Mouse (Mus musculus) erythroid progenitor cell, adult 5-6 weeks (primary cell): ENCODE data around the gene Mrgpra4. TPM values are rescaled to one million over a fixed set of nuclear protein-coding genes. Genes with fewer than 3 reads are reported as not detected.

Source experiments
- ATAC-seq: replicated peaks from 2 replicates; pipeline ENCODE4 v1.8.0; 2016; ENCODE audit warnings: moderate number of reproducible peaks, mild to moderate bottlenecking, moderate TSS enrichment, inconsistent platforms; ENCODE audit not compliant: poor library complexity, low FRiP score, severe bottlenecking
- total RNA-seq, 2 experiments: library from RNA; stranded (forward) in 1 of 2; stranded (reverse) in 1 of 2; fragments of 150-400 nt in 1 of 2; fragments of 186-747, 209-891 nt in 1 of 2; gene quantifications; 2 replicates each; pipeline versions ENCODE4 v1.2.3 to v1.2.4; 2015 to 2017; ENCODE audit warnings: low replicate concordance in 2 of 2

Mrgpra4 gene
- total RNA-seq (2015; ENCODE audit: low replicate concordance) (not detected in 2 replicates), total RNA-seq (2017; ENCODE audit: low replicate concordance) (not detected in 2 replicates)

GRCm38 (mm10) chr7:47981995-47982394, at the start of gene Mrgpra4:
Gene Mrgpra4, minus strand, starts transcription at chr7:47982095.
- no peak for ATAC-seq

- ATAC-seq = no peak
Measured at GRCm38 (mm10) chr7:48027497-48027896, 45.6 kb upstream of the Mrgpra4 start, which contains the start of gene Mrgprx1. Gene Mrgprx1, minus strand, starts transcription at chr7:48027597.

- ATAC-seq = no peak
Measured at GRCm38 (mm10) chr7:48017874-48018273, 36.0 kb upstream of the Mrgpra4 start.

DNA sequence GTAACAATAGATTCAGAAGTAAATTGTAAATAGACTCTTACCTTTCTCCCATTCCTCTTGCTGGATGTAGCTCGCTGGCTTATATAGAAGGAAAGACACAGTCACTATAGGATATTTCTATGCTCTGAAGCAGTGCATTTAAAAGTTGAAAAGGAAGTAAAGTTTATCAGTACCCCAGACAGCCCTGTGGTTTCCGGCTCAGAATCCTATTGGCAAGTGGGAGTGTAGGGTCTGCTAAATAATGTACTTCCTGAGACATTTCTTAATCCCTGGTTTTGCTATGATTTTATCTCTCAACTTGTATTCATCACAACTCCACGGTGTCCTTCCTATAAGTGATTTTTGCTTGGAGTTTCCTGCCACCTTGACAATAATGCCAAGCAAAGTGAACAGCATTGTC, 13.8 kb upstream of the Mrgpra4 start:
- ATAC-seq = no peak

DNA sequence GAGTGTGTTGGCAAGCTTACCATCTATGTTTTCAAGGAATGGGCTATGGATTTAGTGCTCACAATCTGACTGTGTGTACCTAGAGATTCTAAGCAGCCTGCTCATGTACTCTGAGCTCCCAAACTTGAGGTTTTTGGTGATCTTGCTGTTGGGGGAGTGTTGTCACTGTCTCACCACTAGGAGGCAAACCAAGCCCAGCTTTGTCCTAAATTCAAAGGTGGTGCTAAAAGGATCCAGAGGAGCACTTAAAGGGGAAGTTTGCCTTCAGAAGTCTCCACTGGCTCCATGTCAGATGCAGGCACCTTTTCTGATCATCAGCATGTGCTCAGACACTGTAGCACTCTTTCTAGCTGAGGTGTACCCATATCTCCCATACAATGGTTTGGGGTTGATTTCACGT, 4.9 kb upstream of the Mrgpra4 start:
- ATAC-seq = no peak

Other genes with a start within 250 kb of the Mrgpra4 start
- gene Mrgprx1, start 45.5 kb upstream of the Mrgpra4 start, total RNA-seq (2015; ENCODE audit: low replicate concordance) = not detected in 2 replicates
- gene Mrgprx1, start 45.5 kb upstream of the Mrgpra4 start, total RNA-seq (2017; ENCODE audit: low replicate concordance) = not detected in 2 replicates
- gene Mrgprb5, start 186.9 kb upstream of the Mrgpra4 start, total RNA-seq (2015; ENCODE audit: low replicate concordance) = not detected in 2 replicates
- gene Mrgprb5, start 186.9 kb upstream of the Mrgpra4 start, total RNA-seq (2017; ENCODE audit: low replicate concordance) = not detected in 2 replicates
- not detected in 2 replicates for gene Mrgprb4, start 217.2 kb upstream of the Mrgpra4 start, total RNA-seq (2015; ENCODE audit: low replicate concordance)
- gene Mrgprb4, start 217.2 kb upstream of the Mrgpra4 start, total RNA-seq (2017; ENCODE audit: low replicate concordance) = not detected in 2 replicates